Mouse (Mus musculus): ENCODE measurements around the gene Dpm3. TPM values are rescaled to one million over a fixed set of nuclear protein-coding genes. Genes with fewer than 3 reads are reported as not detected.

Gene Dpm3
- total RNA-seq, 2 experiments from 2014 or later = 50.0 to 63.2 TPM

DNA sequence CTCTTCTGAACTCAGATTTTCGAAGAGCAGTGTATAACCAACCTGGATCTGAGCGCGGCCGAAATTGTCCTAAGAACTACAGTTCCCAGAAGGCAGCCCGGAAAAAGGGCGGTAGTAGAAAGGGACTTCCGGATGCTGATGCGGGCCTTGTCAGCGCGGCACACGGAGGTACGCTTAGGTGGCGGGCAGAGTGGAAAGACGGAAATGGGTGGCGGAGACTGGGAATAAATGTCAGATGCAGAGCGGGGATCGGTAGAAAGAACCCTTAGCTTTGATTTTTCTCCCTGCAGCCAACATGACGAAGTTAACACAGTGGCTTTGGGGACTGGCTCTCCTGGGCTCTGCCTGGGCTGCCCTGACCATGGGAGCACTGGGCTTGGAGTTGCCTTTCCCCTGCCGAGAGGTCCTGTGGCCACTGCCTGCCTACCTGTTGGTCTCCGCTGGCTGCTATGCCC, 7.3 kb downstream of the Dpm3 start:
- DNase-seq (ENCODE audit: low spot score in 2 of 2) = peak; percentile 76 to 87

DNA sequence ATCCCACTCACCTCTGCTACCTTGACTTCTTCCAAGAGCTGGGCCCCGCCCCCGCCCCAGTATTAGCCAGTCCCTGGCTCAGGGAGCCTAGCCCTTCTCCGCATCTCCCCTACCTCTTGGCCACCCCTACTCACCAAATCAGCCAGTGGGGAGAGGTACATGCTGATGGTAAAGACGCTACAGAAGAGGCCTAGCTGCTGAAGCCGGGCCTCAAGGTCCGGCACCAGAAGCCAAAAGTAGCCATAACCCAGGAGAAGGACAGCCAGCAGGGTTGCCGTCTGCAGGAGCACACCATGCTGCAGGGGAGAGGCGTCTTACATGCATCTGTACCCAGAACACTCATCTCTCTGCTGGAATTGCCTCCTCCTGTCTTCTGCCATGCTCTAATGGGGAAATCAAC, 9.8 kb downstream of the Dpm3 start:
- DNase-seq (ENCODE audit: low spot score in 2 of 2) = no peak

GRCm38 (mm10) chr3:89270051-89270755, 11.0 kb downstream of the Dpm3 start, which contains the start of gene Slc50a1:
Gene Slc50a1 (minus strand): TSS chr3:89270570.
- DNase-seq (ENCODE audit: low spot score in 2 of 2) = peak; percentile 84 to 85

DNA sequence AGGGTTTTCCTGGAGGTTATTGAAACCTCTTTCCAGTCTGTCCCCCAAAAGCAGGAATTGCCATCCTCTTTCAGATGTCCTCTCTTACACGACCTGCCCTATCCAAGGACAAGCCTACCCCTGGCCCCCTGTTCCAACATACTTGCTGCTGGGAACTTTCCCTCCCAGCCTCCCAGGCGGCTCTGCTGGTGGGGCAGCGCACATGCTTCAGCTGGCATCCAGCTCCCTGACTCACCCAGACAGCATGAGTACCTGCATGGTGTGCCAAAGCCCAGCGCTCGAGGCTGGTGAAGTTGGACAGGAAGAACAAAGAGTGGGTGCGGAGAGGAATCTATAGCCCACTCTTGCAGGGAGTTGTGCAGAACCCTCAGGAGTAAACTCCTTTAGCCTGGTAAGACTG, 11.7 kb downstream of the Dpm3 start:
- DNase-seq (ENCODE audit: low spot score in 2 of 2) = peak; percentile 48 to 66

- no peak for DNase-seq (ENCODE audit: low spot score in 2 of 2)
Observed at GRCm38 (mm10) chr3:89271760-89272159, 12.6 kb downstream of the Dpm3 start.

DNA sequence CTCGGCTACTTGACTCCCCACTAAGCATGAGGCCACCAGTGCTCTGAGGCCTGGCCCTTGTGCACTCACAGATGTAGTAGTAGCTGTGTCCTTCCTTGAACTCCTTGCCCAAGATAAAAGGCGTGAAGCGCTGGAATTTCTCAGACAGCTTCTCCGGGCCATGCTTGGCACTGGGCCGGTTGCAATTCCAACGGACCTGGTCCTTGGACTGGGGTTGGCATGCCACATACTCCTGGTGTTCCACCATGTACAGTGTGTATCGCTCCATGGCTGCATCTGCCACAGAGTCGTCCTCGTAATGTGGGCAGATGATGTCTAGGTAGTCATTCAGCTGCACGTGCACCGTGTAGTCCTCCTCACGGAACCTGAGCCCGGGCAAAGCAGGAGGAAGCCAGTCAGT, 16.9 kb downstream of the Dpm3 start:
- no peak for DNase-seq (ENCODE audit: low spot score in 2 of 2)

- DNase-seq (ENCODE audit: low spot score in 2 of 2) = no peak
Observed at GRCm38 (mm10) chr3:89277281-89278021, 18.3 kb downstream of the Dpm3 start.

DNA sequence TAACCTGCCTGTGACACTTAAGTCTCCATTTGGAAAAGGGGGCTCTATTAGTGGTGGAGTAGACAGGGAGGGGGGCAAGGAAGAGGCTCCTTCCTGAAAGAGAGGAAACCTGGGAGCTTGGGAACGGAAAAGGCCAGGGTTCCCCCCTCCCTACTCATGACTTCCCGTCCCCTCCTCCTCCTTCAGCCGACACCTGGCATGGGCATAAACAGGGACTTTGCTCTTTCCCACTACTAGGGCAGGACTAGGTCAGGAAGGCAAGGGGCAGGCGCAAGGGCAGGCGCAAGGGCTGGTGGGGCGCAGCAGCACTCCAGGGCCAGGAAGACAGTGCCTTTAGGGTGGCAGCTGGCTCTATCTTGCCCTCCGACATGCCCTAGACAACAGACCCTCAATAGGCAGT, 18.9 kb downstream of the Dpm3 start:
- DNase-seq (ENCODE audit: low spot score in 2 of 2) = no peak

- no peak for DNase-seq (ENCODE audit: low spot score in 2 of 2)
Observed at GRCm38 (mm10) chr3:89278643-89279042, 19.5 kb downstream of the Dpm3 start.

GRCm38 (mm10) chr3:89279153-89279890, 20.2 kb downstream of the Dpm3 start:
- peak; percentile 70 to 75 for DNase-seq (ENCODE audit: low spot score in 2 of 2)

DNA sequence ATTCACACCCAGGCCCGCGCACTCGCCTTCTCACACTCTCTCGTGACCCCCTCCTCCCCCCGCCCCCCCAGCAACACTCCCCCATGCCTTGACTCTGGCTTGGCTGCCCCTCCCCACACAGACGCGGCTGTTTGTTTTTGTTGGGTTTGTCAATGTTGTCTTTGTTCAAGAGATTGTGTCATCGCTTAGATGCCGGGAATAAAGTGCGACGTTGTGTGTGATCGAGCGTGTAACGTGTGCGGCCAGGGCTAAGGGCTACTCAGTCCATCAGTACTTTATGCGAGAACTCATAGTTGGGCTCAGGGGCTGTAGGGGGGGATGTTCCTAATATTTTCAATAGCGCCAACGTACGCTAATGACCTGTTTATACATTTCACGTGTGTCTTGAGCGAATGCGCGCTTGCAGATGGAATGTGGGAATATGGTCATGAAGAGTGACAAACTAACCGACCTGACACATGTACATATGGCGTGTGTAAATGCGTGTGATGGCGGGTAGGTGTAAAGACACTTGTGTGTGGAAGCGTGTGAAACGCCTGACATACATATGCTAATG, 21.0 kb downstream of the Dpm3 start:
- no peak for DNase-seq (ENCODE audit: low spot score in 2 of 2)

DNA sequence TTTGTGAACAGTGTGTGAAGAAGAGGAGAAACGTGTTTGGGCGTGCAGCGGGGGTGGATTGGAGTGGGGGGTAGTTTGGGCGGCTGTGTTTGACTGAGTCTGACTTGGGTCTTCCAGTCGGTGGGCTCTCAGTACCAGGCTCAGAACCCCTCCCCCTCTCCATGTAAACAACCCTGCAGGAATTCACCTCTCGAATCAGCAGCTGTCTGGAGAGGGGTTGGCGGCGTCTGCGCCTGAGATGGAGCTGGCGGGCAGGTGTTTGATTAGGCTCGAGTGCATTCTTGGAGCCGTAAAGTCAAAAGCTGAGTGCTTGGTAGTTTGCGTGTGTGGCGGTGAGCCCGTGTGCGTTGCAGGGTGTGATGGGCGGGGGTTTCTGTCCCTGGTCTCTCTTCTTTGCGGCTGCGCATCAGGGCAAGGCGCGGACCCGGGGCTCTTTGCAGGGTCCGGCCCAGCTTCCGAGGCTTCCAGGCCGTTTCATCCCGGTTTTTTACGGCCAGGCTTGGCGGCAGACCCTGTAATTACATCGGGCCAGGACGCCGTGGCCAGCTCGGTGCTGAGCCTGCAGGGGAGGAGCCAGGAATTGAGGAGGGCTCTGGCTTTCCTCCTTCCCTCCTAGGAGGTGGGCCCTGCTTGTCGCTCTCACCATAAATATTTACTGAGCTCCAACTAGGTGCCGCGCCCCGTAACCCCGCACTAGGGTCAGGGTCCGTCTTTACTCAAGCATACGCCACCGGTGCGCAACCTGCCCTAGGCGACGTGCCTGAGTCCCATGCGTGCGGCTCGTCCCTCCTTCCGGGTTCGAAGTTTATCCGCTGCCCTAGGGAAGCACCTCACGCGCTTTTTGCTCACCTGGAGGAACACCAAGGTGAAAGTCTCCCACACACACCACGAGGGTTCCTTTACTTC, 21.7 kb downstream of the Dpm3 start, which contains the start of gene Efna1:
Gene Efna1, minus strand, starts transcription at position 537 of the 906 bp plus-strand sequence.
- DNase-seq (ENCODE audit: low spot score in 2 of 2) = peak in 1 of 2 experiments; percentile 35

DNA sequence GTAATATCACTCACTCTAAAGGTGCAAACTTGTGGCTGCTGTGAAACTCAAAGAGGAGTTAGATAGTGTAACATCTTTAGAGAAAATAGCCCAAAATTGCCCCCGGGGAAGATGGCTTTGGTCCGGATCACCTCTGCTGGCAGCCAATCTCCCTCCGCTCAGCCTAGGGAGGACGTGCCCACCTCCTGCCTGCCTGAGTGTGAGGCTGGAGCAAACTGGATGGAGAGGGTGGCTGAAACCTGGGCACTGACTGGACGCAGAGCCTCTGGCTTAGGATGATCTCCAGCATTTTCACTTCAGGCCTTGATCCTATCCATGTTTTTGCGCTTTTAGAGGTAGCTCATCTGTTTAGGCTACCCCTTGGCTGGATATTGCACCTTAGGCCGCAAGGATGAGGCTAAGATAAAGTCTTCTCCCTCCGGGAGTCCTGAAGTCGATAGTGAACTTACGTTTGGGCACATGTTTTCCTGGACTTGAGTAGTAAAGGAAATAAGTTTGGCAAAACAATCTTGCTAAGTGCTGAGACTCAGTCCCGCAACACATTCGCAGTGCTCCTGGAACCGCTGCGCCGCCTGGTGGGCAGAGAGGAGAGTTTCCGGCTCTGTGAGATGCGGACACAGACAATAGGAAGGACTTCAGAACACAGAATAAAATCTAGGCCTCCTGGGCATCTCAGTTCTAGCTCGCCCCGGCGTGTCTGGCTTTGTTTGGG, 22.6 kb downstream of the Dpm3 start:
- DNase-seq (ENCODE audit: low spot score in 2 of 2) = peak; percentile 81 to 88

DNA sequence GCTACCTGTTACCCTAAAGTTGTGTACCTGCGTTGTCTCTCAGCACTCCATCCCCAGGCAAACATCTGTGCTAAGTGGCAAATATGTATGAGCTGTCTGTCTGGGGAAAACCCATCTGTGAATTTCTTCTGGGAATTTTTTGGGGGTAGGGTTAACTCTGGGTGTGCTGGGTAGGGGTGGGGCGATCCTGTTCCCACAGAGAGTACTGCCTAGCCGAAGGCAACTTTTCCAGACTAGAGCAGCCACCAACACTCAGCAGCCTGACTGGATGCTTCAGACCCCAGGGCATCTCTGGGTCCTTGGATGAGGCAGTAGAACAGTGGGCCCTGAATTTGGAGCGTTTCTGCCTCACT, 23.1 kb downstream of the Dpm3 start:
- DNase-seq (ENCODE audit: low spot score in 2 of 2) = no peak

DNA sequence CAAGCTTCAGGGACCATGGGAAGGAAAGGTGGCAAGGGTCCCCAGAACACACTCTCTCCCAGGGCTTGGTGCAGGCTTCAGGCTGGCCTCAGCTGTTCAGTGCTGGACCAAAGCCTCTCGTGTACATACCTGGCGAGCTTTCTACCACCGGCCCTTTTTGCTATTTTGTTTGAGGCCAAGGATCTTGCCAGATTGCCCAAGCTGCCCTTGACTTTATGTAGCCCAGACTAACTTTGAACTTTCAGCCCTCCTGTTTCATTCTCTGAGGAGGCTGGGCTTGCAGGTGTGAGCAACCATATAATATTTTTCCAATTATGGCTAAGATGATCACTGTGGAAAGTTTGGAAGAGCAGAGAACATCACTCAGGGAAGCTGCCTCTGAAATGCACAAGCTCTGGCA, 25.1 kb downstream of the Dpm3 start:
- no peak for DNase-seq (ENCODE audit: low spot score in 2 of 2)

- DNase-seq (ENCODE audit: low spot score in 2 of 2) = no peak
Observed at GRCm38 (mm10) chr3:89285526-89285925, 26.4 kb downstream of the Dpm3 start.

GRCm38 (mm10) chr3:89287286-89287685, 28.1 kb downstream of the Dpm3 start:
- no peak for DNase-seq (ENCODE audit: low spot score in 2 of 2)

DNA sequence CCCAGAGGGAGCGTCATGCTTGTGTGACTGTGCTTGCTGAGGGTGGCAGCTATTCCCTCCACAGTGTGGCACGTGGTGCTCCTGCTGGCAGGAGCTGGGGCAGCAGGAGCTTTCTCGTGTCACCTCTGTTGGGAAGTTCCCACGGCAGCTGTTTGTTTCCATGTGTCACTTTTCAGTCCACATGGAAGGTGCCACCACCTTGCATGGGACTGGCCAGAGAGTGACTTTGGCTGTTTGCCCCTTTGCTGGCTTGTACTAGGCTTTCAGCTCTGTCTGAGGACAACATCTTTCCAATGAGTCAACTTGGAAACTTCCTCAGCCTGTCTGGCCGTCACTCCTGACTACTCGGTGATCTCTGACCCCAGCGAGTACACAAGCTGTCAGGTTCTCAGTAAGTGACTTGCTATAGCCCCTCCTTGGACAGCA, 29.4 kb downstream of the Dpm3 start:
- DNase-seq (ENCODE audit: low spot score in 2 of 2) = no peak

DNA sequence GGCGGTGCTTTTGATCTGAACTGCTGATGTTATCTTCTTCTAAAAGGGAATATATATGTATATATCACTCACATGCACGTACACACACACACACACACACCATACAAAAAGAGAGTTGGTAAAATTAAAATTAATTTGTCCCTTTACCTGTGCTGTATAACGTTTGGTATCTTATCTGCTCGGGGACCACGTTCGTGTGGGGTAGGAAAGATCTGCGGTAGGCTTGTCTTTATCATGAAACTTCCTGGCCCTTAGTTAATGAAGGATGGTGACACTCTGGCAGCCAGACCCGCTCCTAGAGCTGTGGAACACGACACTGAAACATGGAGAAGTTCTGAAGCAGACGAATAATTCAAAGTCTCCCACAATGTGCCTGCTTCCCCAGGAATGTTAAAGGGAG, 32.7 kb downstream of the Dpm3 start:
- no peak for DNase-seq (ENCODE audit: low spot score in 2 of 2)

DNA sequence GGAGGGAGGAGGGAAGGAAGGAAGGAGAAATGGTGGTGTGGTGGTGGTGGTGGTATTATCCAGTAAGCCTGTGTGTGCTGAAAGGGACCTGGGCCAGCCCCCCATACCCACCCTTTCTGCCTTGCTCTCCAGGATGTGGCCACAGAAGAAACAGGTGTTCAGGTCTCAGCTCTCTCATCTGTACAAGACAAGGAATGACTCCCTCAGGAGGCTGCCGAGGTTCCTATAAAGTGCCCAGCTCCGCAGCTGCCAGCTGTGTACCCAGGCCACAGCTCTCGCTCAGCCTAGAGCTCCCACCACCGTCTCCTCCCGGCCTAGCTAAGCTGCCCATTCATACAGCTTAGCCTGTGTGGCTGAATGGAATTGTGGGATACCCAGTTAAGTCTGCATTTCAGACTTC, 33.1 kb downstream of the Dpm3 start:
- no peak for DNase-seq (ENCODE audit: low spot score in 2 of 2)
